Mouse (Mus musculus) mouse trophoblast stem cell (cell line): ENCODE measurements at regions not wholly inside any gene's neighbourhood (a gene's known extent, or its start where the extent isn't known, plus 50 kb on each side); places are given as distances from the start of the nearest gene placed in this dataset.

Experiments
- in situ Hi-C, 2 experiments: fragments of 300-500 bp; cut with MseI, MboI; formaldehyde crosslinking; loops; 2 replicates in 1 of 2; 3 replicates in 1 of 2; pipeline ENCODE4 v1.15.1; 2025

GRCm38 (mm10) chr2:75208821-75209758 is 383.5 kb downstream of the Mtx2 start:
- in situ Hi-C loops: no loop called here

- in situ Hi-C loops: no loop called here
Measured at GRCm38 (mm10) chr2:75209790-75210583, 384.4 kb downstream of the Mtx2 start.

- in situ Hi-C loops: no loop called here
Measured at GRCm38 (mm10) chr2:75216931-75217330, 391.3 kb downstream of the Mtx2 start.

GRCm38 (mm10) chr2:75220775-75221359 is 395.3 kb downstream of the Mtx2 start:
- in situ Hi-C loops: no loop called here

GRCm38 (mm10) chr2:75224443-75224842 is 398.8 kb downstream of the Mtx2 start:
- in situ Hi-C loops: no loop called here

GRCm38 (mm10) chr2:75240976-75241375 is 415.4 kb downstream of the Mtx2 start:
- in situ Hi-C loops: no loop called here

- in situ Hi-C loops: no loop called here
Measured at GRCm38 (mm10) chr2:75244311-75245033, 414.6 kb upstream of the Hnrnpa3 start.

GRCm38 (mm10) chr2:75245256-75245655 is 413.8 kb upstream of the Hnrnpa3 start:
- in situ Hi-C loops: no loop called here

- in situ Hi-C loops: no loop called here
Measured at GRCm38 (mm10) chr2:75245662-75246061, 413.4 kb upstream of the Hnrnpa3 start.

GRCm38 (mm10) chr2:75246082-75246743 is 412.8 kb upstream of the Hnrnpa3 start:
- in situ Hi-C loops: no loop called here

GRCm38 (mm10) chr2:75248251-75248650 is 410.8 kb upstream of the Hnrnpa3 start:
- in situ Hi-C loops: no loop called here

GRCm38 (mm10) chr2:75250507-75250906 is 408.6 kb upstream of the Hnrnpa3 start:
- in situ Hi-C loops: no loop called here

- in situ Hi-C loops: no loop called here
Measured at GRCm38 (mm10) chr2:75252829-75253228, 406.2 kb upstream of the Hnrnpa3 start.

- in situ Hi-C loops: no loop called here
Measured at GRCm38 (mm10) chr2:75265218-75265617, 393.8 kb upstream of the Hnrnpa3 start.

GRCm38 (mm10) chr2:75265739-75266699 is 393.0 kb upstream of the Hnrnpa3 start:
- in situ Hi-C loops: no loop called here

- in situ Hi-C loops: no loop called here
Measured at GRCm38 (mm10) chr2:75267949-75268348, 391.1 kb upstream of the Hnrnpa3 start.

GRCm38 (mm10) chr2:75269446-75269845 is 389.6 kb upstream of the Hnrnpa3 start:
- in situ Hi-C loops: no loop called here

GRCm38 (mm10) chr2:75270115-75270514 is 388.9 kb upstream of the Hnrnpa3 start:
- in situ Hi-C loops: no loop called here

- in situ Hi-C loops: no loop called here
Measured at GRCm38 (mm10) chr2:75287900-75288299, 371.2 kb upstream of the Hnrnpa3 start.

- in situ Hi-C loops: no loop called here
Measured at GRCm38 (mm10) chr2:75291674-75292073, 367.4 kb upstream of the Hnrnpa3 start.
